Mouse (Mus musculus): ENCODE results near the gene Nosip.
"Not testable (repeated sequence)": the region's sequence is repeated elsewhere in the genome, so short reads cannot be mapped to it uniquely, and the experiment has no call there.

- not testable (repeated sequence) for TF ChIP-seq CTCF (IDR thresholded peaks at IDR 0.05; ENCODE audit: low read depth, low read length); POLR2A (IDR thresholded peaks at IDR 0.05; ENCODE audit: extremely low read depth, insufficient read depth, low read length)
Measured at GRCm38 (mm10) chr7:45095965-45096364, 33.7 kb downstream of the Nosip start.
